Mouse (Mus musculus) inflammation-experienced regulatory T-cells, adult 16 weeks (primary cell): ENCODE results near the gene Herc4. TPM values are rescaled to one million over a fixed set of nuclear protein-coding genes. Genes with fewer than 3 reads are reported as not detected.

ENCODE experiments used
- polyA plus RNA-seq: library from polyadenylated mRNA; unstranded; fragments of 100-300 nt; shearing (Covaris generic); gene quantifications from one replicate; pipeline ENCODE4 v1.2.1, GENCODE M21; 2017

The Herc4 gene
- polyA plus RNA-seq: 164 TPM

DNA sequence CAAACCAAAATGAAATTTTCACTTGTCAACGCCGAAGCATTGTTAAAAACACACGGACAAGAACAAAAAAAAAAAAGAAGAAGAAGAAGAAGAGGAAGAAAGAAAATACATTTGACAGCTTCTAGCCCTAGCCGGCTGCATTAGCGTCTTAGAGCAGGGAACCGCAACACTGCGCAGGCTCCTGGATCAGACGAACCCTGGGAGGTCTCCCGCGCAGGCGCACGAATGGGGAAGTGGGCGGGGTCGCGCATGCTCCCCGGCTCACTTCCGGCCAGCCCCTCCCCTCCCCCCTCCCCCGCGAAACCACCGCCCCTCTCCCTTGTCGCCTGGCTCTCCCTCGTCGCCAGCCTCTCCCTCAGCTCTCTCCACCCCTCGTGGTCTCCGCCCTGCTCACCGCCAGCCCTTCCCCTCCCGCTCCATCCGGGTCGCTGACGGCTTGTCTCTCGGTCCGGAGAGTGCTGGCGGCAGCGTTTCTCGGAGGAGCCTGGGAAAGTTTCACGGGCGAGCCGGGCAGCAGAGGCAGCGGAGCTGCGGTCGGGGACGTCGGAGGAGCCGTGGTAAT is at the start of gene Herc4:
Gene Herc4, plus strand, starts transcription at position 318 of the 562 bp plus-strand sequence.

GRCm38 (mm10) chr10:63203728-63204127 is 39.9 kb upstream of the Herc4 start, which contains the start of gene Mypn:
TSS of gene Mypn (minus strand) at chr10:63203952.

Other genes starting within 250 kb of the Herc4 start
- gene Hnrnph3, start 219.6 kb upstream of the Herc4 start, polyA plus RNA-seq: 93.8 TPM
- gene Pbld2, start 219.5 kb upstream of the Herc4 start, polyA plus RNA-seq: 0.38 TPM
- not detected for gene Pbld1, start 183.6 kb upstream of the Herc4 start, polyA plus RNA-seq
- not detected for gene Atoh7, start 144.2 kb upstream of the Herc4 start, polyA plus RNA-seq
- not detected for gene Mypn, start 39.9 kb upstream of the Herc4 start, polyA plus RNA-seq
- gene Sirt1, start 137.9 kb downstream of the Herc4 start, polyA plus RNA-seq: 2.9 TPM
- 6.6 TPM for gene Dnajc12, start 138.6 kb downstream of the Herc4 start, polyA plus RNA-seq
- not detected for gene Gm7075, start 178.0 kb downstream of the Herc4 start, polyA plus RNA-seq
- 0.07 TPM for gene Ctnna3, start 186.3 kb downstream of the Herc4 start, polyA plus RNA-seq